Mouse (Mus musculus): ENCODE data around the gene Mllt6. TPM values are rescaled to one million over a fixed set of nuclear protein-coding genes. Genes with fewer than 3 reads are reported as not detected.

Gene Mllt6
- total and polyA plus RNA-seq, 3 experiments, result 24.3 to 55.6 (median 43.0) TPM

DNA sequence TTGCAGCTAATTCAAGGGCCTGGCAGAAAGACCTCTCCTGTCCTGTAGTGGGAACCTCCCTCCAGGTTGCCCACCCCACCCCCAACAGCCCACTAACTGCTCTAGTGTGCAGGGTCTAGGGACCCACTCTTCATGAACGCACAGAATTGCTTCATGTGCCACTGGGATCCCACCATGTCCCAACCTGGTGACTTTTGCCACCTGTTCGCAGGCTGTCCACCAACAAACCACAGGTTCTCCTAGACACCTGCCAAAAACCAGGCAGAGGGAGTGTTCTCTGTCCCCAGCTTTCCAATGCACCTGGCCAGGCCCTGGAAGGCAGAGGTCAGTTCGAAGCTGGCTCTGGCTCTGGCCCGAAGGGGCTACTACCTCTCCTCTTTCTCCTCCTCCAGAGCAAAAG lies 31.2 kb downstream of the Mllt6 start:
- H3K9me3 ChIP-seq (replicated peaks; ENCODE audit: low read length), result no peaks in the 10 kb centered on the region
- no peak overlapping the region for H3K4me2 ChIP-seq (ENCODE audit: insufficient read depth, low read depth, poor library complexity, severe bottlenecking)
- TF ChIP-seq HCFC1 (IDR thresholded peaks at IDR 0.05; ENCODE audit: low read depth, low read length), result no peak
- no peaks in the 10 kb centered on the region for H3K27me3 ChIP-seq (replicated peaks)
- H3K4me3 ChIP-seq (replicated peaks in 1 of 3; ENCODE audit: low read depth in 2 of 3, low read length in 2 of 3, poor library complexity in 1 of 3), result no peak overlapping the region
- H3K27ac ChIP-seq (ENCODE audit: insufficient read depth, low read depth), result no peak overlapping the region
- peaks cover 6 to 24% of the 10 kb centered on the region in 2 experiments; a peak in 3 of 4 replicates for H3K4me1 ChIP-seq (ENCODE audit: control insufficient read depth in 1 of 2, insufficient read depth in 2 of 2)
- H3K9ac ChIP-seq (ENCODE audit: insufficient read depth, low read depth), result no peak overlapping the region
- in situ Hi-C loops (cut with MboI; ENCODE audit: low pct_ligation_motif_present, low pct_unique_long_range_greater_than_20kb, low sequenced_read_pairs), result no loop called here
- no peak for DNase-seq (ENCODE audit: extremely low read depth)
- dilution Hi-C loops (cut with MboI; ENCODE audit: extremely low pct_ligation_motif_present, extremely low pct_unique_long_range_greater_than_20kb, low sequenced_read_pairs), result no loop called here
- H3K36me3 ChIP-seq (replicated peaks in 1 of 2; ENCODE audit: control insufficient read depth in 1 of 2, insufficient read depth in 1 of 2, low read length in 1 of 2), result peaks cover 36 to 51% of the 10 kb centered on the region in 2 experiments
- no peaks in the 10 kb centered on the region; the same call in 1 of the 2 replicates for H3K79me2 ChIP-seq (replicated peaks; ENCODE audit: control insufficient read depth, extremely low read depth, insufficient read depth, poor library complexity, severe bottlenecking)

DNA sequence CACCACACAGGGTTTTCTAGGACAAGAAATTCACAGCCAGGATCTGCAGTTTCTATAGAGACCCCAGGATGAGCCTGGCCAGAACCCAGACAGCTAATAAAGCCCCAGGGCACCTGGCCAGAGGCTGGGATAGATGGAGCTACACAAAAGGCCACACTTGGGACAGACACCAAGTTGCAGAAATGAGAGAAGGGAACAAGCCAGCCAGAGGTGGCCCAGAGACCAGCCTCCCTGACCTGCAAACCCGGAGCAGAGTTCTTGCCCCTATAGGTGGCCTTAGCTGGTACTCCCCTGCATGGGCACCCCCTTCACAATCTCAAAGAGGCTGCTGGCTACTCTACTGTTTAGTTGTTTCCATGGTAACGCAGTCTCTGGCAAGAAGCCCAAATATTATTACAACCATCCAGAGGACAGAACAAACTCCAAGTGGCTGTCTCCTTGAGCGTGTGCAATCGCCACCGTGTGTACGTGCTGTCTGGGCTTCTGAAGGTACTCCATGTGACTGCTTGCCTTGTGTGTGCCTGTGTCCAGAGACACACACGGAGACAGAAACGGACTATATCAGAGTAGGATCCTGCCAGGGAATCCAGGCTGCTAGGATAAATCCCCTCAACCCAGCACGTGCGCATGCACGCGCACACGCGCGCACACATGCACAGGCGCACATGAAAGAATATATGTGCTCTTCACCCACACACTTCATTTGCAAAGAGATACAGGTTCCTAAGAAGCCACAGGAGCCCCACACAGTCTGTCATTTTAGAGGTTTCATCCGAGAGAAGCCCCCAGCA lies 31.9 kb downstream of the Mllt6 start:
- H3K4me3 ChIP-seq (replicated peaks in 1 of 3; ENCODE audit: low read depth in 2 of 3, low read length in 2 of 3, poor library complexity in 1 of 3), result no peak overlapping the region
- no peaks in the 10 kb centered on the region for H3K9me3 ChIP-seq (replicated peaks; ENCODE audit: low read length)
- no peaks in the 10 kb centered on the region; the same call in 1 of the 2 replicates for H3K79me2 ChIP-seq (replicated peaks; ENCODE audit: control insufficient read depth, extremely low read depth, insufficient read depth, poor library complexity, severe bottlenecking)
- no peak for DNase-seq (ENCODE audit: extremely low read depth)
- H3K4me2 ChIP-seq (ENCODE audit: insufficient read depth, low read depth, poor library complexity, severe bottlenecking), result no peak overlapping the region
- dilution Hi-C loops (cut with MboI; ENCODE audit: extremely low pct_ligation_motif_present, extremely low pct_unique_long_range_greater_than_20kb, low sequenced_read_pairs) (no loop called here), in situ Hi-C loops (cut with MboI; ENCODE audit: low pct_ligation_motif_present, low pct_unique_long_range_greater_than_20kb, low sequenced_read_pairs) (loop anchor here (5.0 kb wide), 1 partner anchor 63 kb away; no protein-coding TSS in a partner anchor)
- peaks cover 6 to 23% of the 10 kb centered on the region in 2 experiments; a peak in 3 of 4 replicates for H3K4me1 ChIP-seq (ENCODE audit: control insufficient read depth in 1 of 2, insufficient read depth in 2 of 2)
- TF ChIP-seq NELFE (IDR thresholded peaks at IDR 0.05; ENCODE audit: low read depth, low read length) (no peak), CHD1 (IDR thresholded peaks at IDR 0.05; ENCODE audit: low read depth, low read length) (no peak), USF2 (conservative IDR thresholded peaks at IDR 0.05; ENCODE audit: low read depth, low read length) (no peak), ZC3H11A (IDR thresholded peaks at IDR 0.05; ENCODE audit: low read depth, low read length) (no peak), HCFC1 (IDR thresholded peaks at IDR 0.05; ENCODE audit: low read depth, low read length) (no peak), MEF2A (IDR thresholded peaks at IDR 0.05; ENCODE audit: borderline replicate concordance, low read depth, low read length) (no peak), BHLHE40 (IDR thresholded peaks at IDR 0.05; ENCODE audit: low read depth, low read length) (no peak), ZMIZ1 (IDR thresholded peaks at IDR 0.05; ENCODE audit: low read depth, low read length) (no peak), USF1 (IDR thresholded peaks at IDR 0.05; ENCODE audit: low read depth, low read length) (no peak), RCOR1 (conservative IDR thresholded peaks at IDR 0.05; ENCODE audit: low read depth, low read length) (no peak), POLR2A (IDR thresholded peaks at IDR 0.05; ENCODE audit: low read depth, low read length) (no peak), JUN (IDR thresholded peaks at IDR 0.05; ENCODE audit: insufficient read depth, low read depth, low read length) (no peak), RAD21 (IDR thresholded peaks at IDR 0.05; ENCODE audit: low read depth, low read length) (no peak), KAT2A (IDR thresholded peaks at IDR 0.05; ENCODE audit: insufficient replicate concordance, low read length) (no peak), UBTF (IDR thresholded peaks at IDR 0.05; ENCODE audit: low read depth, low read length) (no peak), JUND (conservative IDR thresholded peaks at IDR 0.05; ENCODE audit: low read depth, low read length) (no peak), TBP (conservative IDR thresholded peaks at IDR 0.05; ENCODE audit: low read depth, low read length) (no peak), IRF4 (IDR thresholded peaks at IDR 0.05; ENCODE audit: low read depth, low read length) (no peak), TCF12 (IDR thresholded peaks at IDR 0.05; ENCODE audit: low read depth, low read length) (no peak), ETS1 (conservative IDR thresholded peaks at IDR 0.05; ENCODE audit: low read depth, low read length) (no peak)
- no peak overlapping the region for H3K9ac ChIP-seq (ENCODE audit: insufficient read depth, low read depth)
- peaks cover 33 to 46% of the 10 kb centered on the region in 2 experiments for H3K36me3 ChIP-seq (replicated peaks in 1 of 2; ENCODE audit: control insufficient read depth in 1 of 2, insufficient read depth in 1 of 2, low read length in 1 of 2)
- no peak overlapping the region for H3K27ac ChIP-seq (ENCODE audit: insufficient read depth, low read depth)
- H3K27me3 ChIP-seq (replicated peaks), result peaks cover under 1% of the 10 kb centered on the region
